Mouse (Mus musculus) heart, embryonic 12.5 days (tissue): ENCODE measurements around the gene Olfr1246. TPM values are rescaled to one million over a fixed set of nuclear protein-coding genes. Genes with fewer than 3 reads are reported as not detected.
"Not testable (repeated sequence)": the region's sequence is repeated elsewhere in the genome, so short reads cannot be mapped to it uniquely, and the experiment has no call there.

Experiments
- ATAC-seq: fragments of 200-750 bp; cut with Nextera tagmentation; 2 replicates; pipeline ENCODE4 v1.8.0; 2017; ENCODE audit warnings: moderate TSS enrichment, moderate library complexity; ENCODE audit not compliant: insufficient number of reproducible peaks, low FRiP score
- H3K27ac ChIP-seq: fragments of 300-500 bp; sonication (generic); 2 replicates; pipeline ENCODE4 v1.5.1; 2016; ENCODE audit warnings: mild to moderate bottlenecking, moderate library complexity; ENCODE audit not compliant: poor library complexity, severe bottlenecking
- H3K27me3 ChIP-seq: fragments of 300-500 bp; sonication (generic); replicated peaks from 2 replicates; pipeline ENCODE4 v1.6.1; 2016; ENCODE audit warnings: mild to moderate bottlenecking, moderate library complexity
- H3K36me3 ChIP-seq: fragments of 300-500 bp; sonication (generic); 2 replicates; pipeline ENCODE4 v1.6.1; 2016; ENCODE audit warnings: mild to moderate bottlenecking, moderate library complexity
- H3K4me1 ChIP-seq: fragments of 300-500 bp; sonication (generic); replicated peaks from 2 replicates; pipeline ENCODE4 v1.6.1; 2016; ENCODE audit warnings: mild to moderate bottlenecking
- H3K4me2 ChIP-seq: fragments of 300-500 bp; sonication (generic); 2 replicates; pipeline ENCODE4 v1.6.1; 2016; ENCODE audit warnings: mild to moderate bottlenecking, moderate library complexity
- H3K4me3 ChIP-seq: fragments of 300-500 bp; sonication (generic); 2 replicates; pipeline ENCODE4 v1.5.1; 2016; ENCODE audit warnings: mild to moderate bottlenecking
- H3K9ac ChIP-seq: fragments of 300-500 bp; sonication (generic); 2 replicates; pipeline ENCODE4 v1.6.1; 2016; ENCODE audit warnings: mild to moderate bottlenecking, moderate library complexity
- H3K9me3 ChIP-seq: fragments of 300-500 bp; sonication (generic); replicated peaks from 2 replicates; pipeline ENCODE4 v1.6.1; 2016; ENCODE audit warnings: mild to moderate bottlenecking, moderate library complexity
- WGBS: fragments of 180-500 bp; shearing (Covaris S2); methylation state at CpG from one replicate; pipeline ENCODE4 v1.1.7; 2016; 5-methylcytosine and 5-hydroxymethylcytosine counted together
- polyA plus RNA-seq: library from polyadenylated mRNA; unstranded; fragments of >200 nt; fragmentation: Nextera tagmentation; extraction: Ambion mirVana; gene quantifications from 2 replicates; pipeline ENCODE4 v1.2.1, GENCODE M21; 2016

The Olfr1246 gene
- not detected in 2 replicates for polyA plus RNA-seq

- Histone ChIP-seq H3K9ac (no peak within 1 kb of the TSS), H3K4me3 (no peak within 1 kb of the TSS), H3K27ac (no peak within 1 kb of the TSS), H3K4me1 (no peaks in the 10 kb centered on the region), H3K9me3 (no peaks in the 10 kb centered on the region), H3K27me3 (no peaks in the 10 kb centered on the region), H3K36me3 (no peaks in the 10 kb centered on the region), H3K4me2 (no peak within 1 kb of the TSS)
- ATAC-seq: no peak
- WGBS: 67% methylated on average over 2 of the region's 2 CpGs
These were observed at the start of gene Olfr1246 for GRCm38 (mm10) chr2:89593057-89593456. TSS of gene Olfr1246 (minus strand) at chr2:89593157.

- WGBS: 89% methylated on average over 2 of the region's 2 CpGs
- Histone ChIP-seq H3K27me3 (no peaks in the 10 kb centered on the region), H3K9ac (no peak within 1 kb of the TSS), H3K9me3 (no peaks in the 10 kb centered on the region), H3K4me1 (no peaks in the 10 kb centered on the region), H3K27ac (no peak within 1 kb of the TSS), H3K36me3 (no peaks in the 10 kb centered on the region), H3K4me3 (no peak within 1 kb of the TSS), H3K4me2 (no peak within 1 kb of the TSS)
- ATAC-seq: no peak
These were observed 41.9 kb upstream of the Olfr1246 start, which contains the start of gene Olfr1249 for GRCm38 (mm10) chr2:89634883-89635282. TSS of gene Olfr1249 (minus strand) at chr2:89634983.

GRCm38 (mm10) chr2:89618145-89618544, 25.2 kb upstream of the Olfr1246 start, which contains the start of gene Olfr1248:
TSS of gene Olfr1248 (minus strand) at chr2:89618245.
- not testable (repeated sequence) for H3K4me1 ChIP-seq, H3K4me2 ChIP-seq
- WGBS: 74% methylated on average over 1 of the region's 1 CpGs

GRCm38 (mm10) chr2:89614030-89614429, 21.1 kb upstream of the Olfr1246 start, which contains the start of gene Olfr1247:
TSS of gene Olfr1247 (minus strand) at chr2:89614130.
- no peaks in the 10 kb centered on the region for H3K27me3 ChIP-seq
- no peak within 1 kb of the TSS for H3K27ac ChIP-seq
- H3K9me3 ChIP-seq: no peaks in the 10 kb centered on the region
- 90% methylated on average over 2 of the region's 2 CpGs for WGBS
- H3K4me1 ChIP-seq: no peaks in the 10 kb centered on the region
- no peak within 1 kb of the TSS for H3K4me3 ChIP-seq
- ATAC-seq: no peak
- H3K36me3 ChIP-seq: no peaks in the 10 kb centered on the region
- no peak within 1 kb of the TSS for H3K4me2 ChIP-seq
- H3K9ac ChIP-seq: no peak within 1 kb of the TSS

More at GRCm38 (mm10) chr2:89618145-89618544, 25.2 kb upstream of the Olfr1246 start, which contains the start of gene Olfr1248:
- H3K9ac ChIP-seq, H3K36me3 ChIP-seq, ATAC-seq, H3K27ac ChIP-seq, H3K4me3 ChIP-seq, H3K27me3 ChIP-seq, H3K9me3 ChIP-seq: not testable (repeated sequence)

GRCm38 (mm10) chr2:89578347-89578746, 14.6 kb downstream of the Olfr1246 start, which contains the start of gene Olfr1245:
TSS of gene Olfr1245 (minus strand) at chr2:89578447.
- no peak for ATAC-seq
- Histone ChIP-seq H3K4me3 (no peak within 1 kb of the TSS), H3K27me3 (no peaks in the 10 kb centered on the region), H3K4me2 (no peak within 1 kb of the TSS), H3K4me1 (no peaks in the 10 kb centered on the region), H3K9me3 (no peaks in the 10 kb centered on the region), H3K36me3 (no peaks in the 10 kb centered on the region), H3K9ac (no peak within 1 kb of the TSS), H3K27ac (no peak within 1 kb of the TSS)
- 77% methylated on average over 1 of the region's 1 CpGs for WGBS

- WGBS: 52% methylated on average over 2 of the region's 2 CpGs
These were observed 30.3 kb downstream of the Olfr1246 start for GRCm38 (mm10) chr2:89562706-89563105.

GRCm38 (mm10) chr2:89544516-89544915, 48.4 kb downstream of the Olfr1246 start:
- no peaks in the 10 kb centered on the region for H3K27me3 ChIP-seq
- H3K36me3 ChIP-seq: no peaks in the 10 kb centered on the region
- no peak overlapping the region for H3K4me2 ChIP-seq
- ATAC-seq: no peak
- WGBS: 50% methylated on average over 2 of the region's 2 CpGs
- H3K9me3 ChIP-seq: no peaks in the 10 kb centered on the region
- no peaks in the 10 kb centered on the region for H3K4me1 ChIP-seq
- no peak overlapping the region for H3K9ac ChIP-seq
- no peak overlapping the region for H3K4me3 ChIP-seq
- no peak overlapping the region for H3K27ac ChIP-seq

More at GRCm38 (mm10) chr2:89562706-89563105, 30.3 kb downstream of the Olfr1246 start:
- not testable (repeated sequence) for H3K9ac ChIP-seq, H3K27ac ChIP-seq, ATAC-seq, H3K9me3 ChIP-seq, H3K4me2 ChIP-seq, H3K36me3 ChIP-seq, H3K4me3 ChIP-seq, H3K4me1 ChIP-seq, H3K27me3 ChIP-seq

- Histone ChIP-seq H3K4me3 (no peak overlapping the region), H3K27me3 (no peaks in the 10 kb centered on the region)
- ATAC-seq: no peak
These were observed 53.0 kb downstream of the Olfr1246 start for GRCm38 (mm10) chr2:89539923-89540322.

More at GRCm38 (mm10) chr2:89539923-89540322, 53.0 kb downstream of the Olfr1246 start:
- Histone ChIP-seq H3K4me2 (no peak overlapping the region), H3K27ac (no peak overlapping the region), H3K36me3 (no peaks in the 10 kb centered on the region), H3K4me1 (no peaks in the 10 kb centered on the region), H3K9ac (no peak overlapping the region), H3K9me3 (no peaks in the 10 kb centered on the region)
- 41% methylated on average over 1 of the region's 1 CpGs for WGBS

Other genes with a start within 250 kb of the Olfr1246 start
- not detected in 2 replicates for gene Olfr1234, start 228.3 kb downstream of the Olfr1246 start, polyA plus RNA-seq
- not detected in 2 replicates for gene Olfr1238, start 183.5 kb downstream of the Olfr1246 start, polyA plus RNA-seq
- not detected in 2 replicates for gene Olfr1239, start 172.8 kb downstream of the Olfr1246 start, polyA plus RNA-seq
- gene Olfr1240, start 150.2 kb downstream of the Olfr1246 start, polyA plus RNA-seq: not detected in 2 replicates
- gene Olfr1241, start 106.0 kb downstream of the Olfr1246 start, polyA plus RNA-seq: not detected in 2 replicates
- not detected in 2 replicates for gene Olfr1242, start 94.8 kb downstream of the Olfr1246 start, polyA plus RNA-seq
- gene Olfr1243, start 61.7 kb downstream of the Olfr1246 start, polyA plus RNA-seq: not detected in 2 replicates
- gene Olfr1245, start 14.7 kb downstream of the Olfr1246 start, polyA plus RNA-seq: not detected in 2 replicates
- not detected in 2 replicates for gene Olfr1247, start 21.0 kb upstream of the Olfr1246 start, polyA plus RNA-seq
- gene Olfr1248, start 25.1 kb upstream of the Olfr1246 start, polyA plus RNA-seq: not detected in 2 replicates
- not detected in 2 replicates for gene Olfr1249, start 41.8 kb upstream of the Olfr1246 start, polyA plus RNA-seq
- not detected in 2 replicates for gene Olfr1250, start 68.3 kb upstream of the Olfr1246 start, polyA plus RNA-seq
- gene Olfr1251, start 78.8 kb upstream of the Olfr1246 start, polyA plus RNA-seq: not detected in 2 replicates
- gene Olfr1252, start 131.9 kb upstream of the Olfr1246 start, polyA plus RNA-seq: not detected in 2 replicates
- gene Olfr1253, start 163.9 kb upstream of the Olfr1246 start, polyA plus RNA-seq: not detected in 2 replicates
- gene Olfr1254, start 200.5 kb upstream of the Olfr1246 start, polyA plus RNA-seq: not detected in 2 replicates
- not detected in 2 replicates for gene Olfr1255, start 218.9 kb upstream of the Olfr1246 start, polyA plus RNA-seq
- gene Olfr1256, start 248.4 kb upstream of the Olfr1246 start, polyA plus RNA-seq: not detected in 2 replicates